Mouse (Mus musculus) frontal cortex, postnatal 25 days (tissue): ENCODE measurements around the gene Gstk1.

Experiments used
- DNase-seq, 2 experiments: peaks; one replicate each; pipeline ENCODE4 v3.0.0; 2022; ENCODE audit warnings: low spot score in 2 of 2

Gstk1 gene

DNA sequence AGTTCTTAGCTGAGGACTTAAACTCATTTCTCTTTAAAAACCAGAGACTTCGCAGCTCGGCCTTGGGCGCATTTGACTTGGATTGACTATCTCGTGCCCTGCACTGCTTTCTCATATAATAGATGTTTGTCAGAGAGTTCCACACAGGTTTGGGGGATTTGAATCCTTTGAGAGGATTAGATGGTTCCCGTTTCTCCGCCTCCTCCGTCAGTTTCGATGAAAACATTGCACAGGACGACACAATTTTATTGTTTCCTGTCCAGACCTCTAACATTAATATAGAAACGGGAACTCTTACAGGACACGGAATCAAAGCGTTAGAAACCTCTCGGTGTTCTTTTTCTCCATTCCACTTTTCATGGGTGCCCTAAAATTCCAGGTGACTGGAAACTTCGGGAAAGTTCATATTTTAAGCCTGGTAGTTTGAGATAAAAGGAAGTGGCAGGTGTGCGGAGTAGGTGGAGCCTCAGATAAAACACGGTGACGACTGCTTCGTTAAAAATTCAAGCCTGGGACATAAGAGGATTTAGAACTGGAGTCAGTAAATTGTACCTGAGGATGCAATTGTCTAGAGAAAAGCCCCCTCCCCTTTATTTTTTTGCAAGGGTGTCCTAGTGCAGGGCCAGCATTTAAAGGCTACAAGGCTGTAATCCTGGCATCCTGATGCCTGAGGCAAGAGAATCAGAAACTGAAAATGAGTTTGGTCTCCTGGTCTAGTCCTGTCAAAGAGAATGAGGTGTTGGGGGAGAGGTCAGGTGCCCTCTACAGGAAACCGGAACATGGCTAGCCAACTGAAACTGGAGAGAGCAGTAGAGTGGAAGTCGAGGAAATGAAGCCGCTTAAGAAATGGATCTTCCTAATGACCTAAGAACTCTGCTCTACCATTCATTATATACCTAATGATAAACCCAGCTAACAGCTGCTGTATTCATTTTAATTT lies 19.9 kb downstream of the Gstk1 start:
- no peak for DNase-seq

DNA sequence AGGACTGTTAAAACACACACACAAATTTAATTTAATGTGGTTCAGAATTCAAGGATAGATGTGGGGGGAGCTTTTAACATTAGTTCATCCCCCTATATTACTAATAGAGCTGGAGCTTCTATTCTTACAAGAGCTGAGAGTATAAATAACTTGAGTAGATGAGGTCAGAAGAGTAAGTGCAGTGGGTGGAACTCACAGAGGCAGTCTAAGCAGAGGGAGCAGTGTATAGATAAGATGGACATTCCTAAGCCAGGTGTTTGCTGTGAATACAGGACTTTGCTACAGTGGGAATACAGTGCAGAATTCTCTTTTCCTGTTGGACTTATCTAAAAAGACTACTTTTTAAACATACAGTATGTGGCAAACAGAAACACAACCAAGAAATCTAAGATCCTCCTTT lies 25.1 kb downstream of the Gstk1 start:
- DNase-seq: no peak

DNA sequence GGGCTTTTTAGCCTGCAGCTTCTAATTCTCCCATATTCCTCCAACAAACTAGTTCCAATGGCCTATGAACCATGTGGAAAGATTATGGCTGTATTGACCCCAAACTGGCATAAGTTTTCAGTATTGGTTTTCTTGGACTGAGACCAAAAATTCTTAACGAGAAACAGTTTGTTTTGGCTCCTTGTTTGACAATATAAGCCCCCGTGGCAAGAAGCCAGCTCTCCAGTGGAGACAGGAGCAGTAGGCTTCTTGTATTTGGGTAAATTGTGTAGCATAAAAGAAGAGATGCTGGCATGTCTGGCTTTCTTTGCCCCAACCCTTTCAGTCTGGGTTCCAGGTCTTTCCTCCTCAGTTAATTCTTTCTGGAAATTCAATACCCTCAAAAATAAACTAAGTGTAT lies 30.4 kb downstream of the Gstk1 start:
- no peak for DNase-seq

DNA sequence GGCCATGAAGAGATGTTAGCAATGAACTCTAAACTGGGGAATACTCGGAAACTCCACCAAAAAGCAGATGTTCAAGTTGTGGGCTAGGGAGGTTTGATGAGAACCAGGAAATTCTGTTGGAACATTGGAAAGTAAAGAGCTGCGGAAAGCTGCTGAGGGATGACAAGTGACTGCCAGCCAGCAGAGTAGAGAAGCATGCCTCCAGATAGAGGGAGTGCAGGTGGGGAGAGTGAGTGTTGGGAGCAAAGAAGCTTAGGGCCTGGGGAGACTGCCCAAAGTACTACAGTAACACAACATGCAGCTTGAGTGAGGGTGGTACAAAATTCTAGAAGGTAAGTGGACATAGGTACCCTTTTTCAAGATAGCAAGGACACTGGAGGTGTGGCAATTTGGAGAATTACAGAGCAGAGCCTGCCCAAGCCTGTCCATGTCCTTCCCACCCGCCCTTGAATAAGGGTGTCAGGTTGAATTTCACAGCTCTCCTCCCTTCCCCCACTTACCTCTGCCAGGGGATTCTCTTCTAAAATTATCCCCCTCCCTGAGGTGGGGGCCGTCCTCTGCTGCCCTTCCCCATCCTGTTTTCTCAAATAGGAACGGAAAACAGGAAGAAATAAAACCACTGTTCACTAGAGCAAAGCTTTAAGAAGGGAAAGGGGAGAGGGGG lies 37.3 kb downstream of the Gstk1 start:
- DNase-seq: no peak

DNA sequence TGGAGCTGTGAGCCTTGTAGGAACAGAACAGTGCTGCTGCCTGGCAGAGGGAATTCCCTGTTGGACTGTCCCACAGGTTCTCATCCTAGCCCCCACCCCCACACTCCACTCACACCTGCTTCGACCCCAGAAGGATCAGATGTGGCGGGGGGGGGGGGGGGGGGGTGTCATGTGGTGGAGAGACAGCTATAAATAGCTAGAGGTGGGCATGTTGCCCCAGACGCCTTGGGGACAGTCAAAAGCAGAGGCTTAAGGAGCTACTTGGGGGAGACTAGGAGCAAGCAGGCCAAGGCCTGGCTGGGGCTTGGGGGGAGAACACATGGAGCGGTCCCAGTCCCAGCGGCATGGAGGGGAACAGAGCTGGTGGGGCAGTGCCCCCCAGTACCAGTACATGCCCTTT lies 40.7 kb downstream of the Gstk1 start, which contains the start of gene Clcn1:
Clcn1 (plus strand) TSS at position 238 of the 400 bp plus-strand sequence.
- no peak for DNase-seq

DNA sequence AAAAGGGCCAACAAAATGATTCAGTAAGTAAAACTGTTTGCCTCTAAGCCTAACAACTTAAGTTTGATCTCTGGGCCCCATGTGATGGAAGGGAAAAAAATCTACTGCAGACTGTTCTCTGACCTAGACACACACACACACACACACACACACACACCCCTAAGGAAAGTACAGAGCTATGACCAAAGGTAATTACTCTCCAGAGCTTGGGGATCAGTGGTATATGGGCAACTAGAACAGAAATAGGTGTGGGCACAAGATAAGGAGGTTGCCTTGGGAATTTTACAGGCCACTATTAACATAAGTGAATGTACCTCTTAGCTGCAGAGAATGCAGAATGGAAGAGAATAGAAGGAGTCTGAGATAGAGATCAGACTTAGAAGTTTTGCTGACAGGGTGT lies 41.8 kb downstream of the Gstk1 start:
- DNase-seq: no peak

DNA sequence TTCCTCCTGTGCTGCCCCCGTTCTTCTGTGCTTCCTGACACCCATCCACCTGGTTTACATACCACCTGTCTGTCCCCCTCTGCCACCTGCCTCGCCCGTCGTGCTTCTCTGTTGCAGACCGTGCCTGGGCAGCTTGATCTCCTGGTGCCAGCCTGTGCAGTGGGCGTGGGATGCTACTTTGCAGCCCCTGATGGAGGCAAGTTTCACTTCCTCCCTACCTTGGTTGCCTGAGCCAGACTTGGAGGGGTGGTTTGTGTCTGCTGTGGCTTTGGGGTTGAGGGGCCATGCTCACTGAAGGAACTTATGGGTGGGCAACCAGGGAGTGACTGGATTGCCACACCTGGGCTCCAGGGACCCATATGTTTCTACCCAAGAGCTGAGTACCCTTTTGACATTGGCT lies 47.6 kb downstream of the Gstk1 start:
- no peak for DNase-seq

DNA sequence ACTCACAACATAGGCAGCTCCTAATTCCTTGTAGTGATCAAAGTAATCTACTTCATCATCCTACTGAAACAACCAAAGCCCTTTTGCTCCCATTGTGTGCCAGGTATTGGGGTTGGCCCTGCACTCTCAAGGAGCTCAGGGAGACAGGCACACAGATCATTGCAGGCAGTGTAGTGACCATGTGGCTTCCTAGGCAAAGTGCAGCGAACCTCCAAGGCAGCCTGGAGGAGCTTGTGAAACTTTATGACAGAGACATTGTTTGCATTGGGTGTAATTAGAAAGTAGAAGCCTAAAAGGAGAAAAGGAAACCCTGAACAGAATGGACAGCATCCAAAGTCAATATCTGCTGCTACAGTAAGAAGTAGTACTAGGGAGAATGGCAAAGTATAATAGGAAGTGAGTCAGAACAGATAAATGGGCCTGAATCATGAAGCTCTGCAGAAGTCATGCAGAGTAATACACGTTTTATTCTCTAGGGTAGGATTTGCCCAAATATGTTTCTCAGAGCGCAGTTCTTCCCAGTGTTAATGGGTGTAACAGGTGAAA lies 49.9 kb downstream of the Gstk1 start:
- DNase-seq: no peak

DNA sequence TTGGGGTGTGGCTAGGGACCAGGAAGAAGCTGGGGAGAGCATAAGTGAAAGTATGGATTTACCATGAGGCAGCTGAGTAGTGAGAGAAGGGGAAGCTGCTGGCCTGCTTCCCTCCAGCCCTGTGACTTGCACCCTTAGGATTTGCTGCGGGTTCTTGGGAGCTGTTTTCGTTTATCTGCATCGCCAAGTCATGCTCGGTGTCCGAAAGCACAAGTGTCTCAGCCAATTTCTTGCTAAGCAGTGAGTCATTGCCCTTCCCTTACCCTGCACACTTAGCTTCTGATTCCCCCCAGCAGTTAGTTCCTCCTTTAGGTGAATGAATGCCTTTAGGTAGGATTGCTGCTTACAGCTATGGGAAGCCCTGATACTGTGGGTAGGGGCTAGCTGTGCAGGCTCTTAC lies 53.6 kb downstream of the Gstk1 start:
- no peak for DNase-seq
